Mouse (Mus musculus) brain, embryonic 14.5 days (tissue): ENCODE measurements at regions not wholly inside any gene's neighbourhood (a gene's known extent, or its start where the extent isn't known, plus 50 kb on each side); places are given as distances from the start of the nearest gene placed in this dataset.

Source experiments
- CTCF ChIP-seq: fragments of 200-500 bp; IDR thresholded peaks from 2 replicates; pipeline ENCODE4 v1.5.1; 2012; ENCODE audit warnings: inconsistent platforms, mild to moderate bottlenecking, moderate library complexity, borderline replicate concordance; ENCODE audit not compliant: insufficient read depth, insufficient read length; ENCODE audit errors: extremely low read depth
- POLR2A ChIP-seq: fragments of 200-500 bp; IDR thresholded peaks from 2 replicates; pipeline ENCODE4 v1.6.1; 2012; ENCODE audit warnings: mild to moderate bottlenecking, inconsistent platforms, borderline replicate concordance; ENCODE audit not compliant: poor library complexity, insufficient read depth, insufficient read length, severe bottlenecking; ENCODE audit errors: extremely low read depth

DNA sequence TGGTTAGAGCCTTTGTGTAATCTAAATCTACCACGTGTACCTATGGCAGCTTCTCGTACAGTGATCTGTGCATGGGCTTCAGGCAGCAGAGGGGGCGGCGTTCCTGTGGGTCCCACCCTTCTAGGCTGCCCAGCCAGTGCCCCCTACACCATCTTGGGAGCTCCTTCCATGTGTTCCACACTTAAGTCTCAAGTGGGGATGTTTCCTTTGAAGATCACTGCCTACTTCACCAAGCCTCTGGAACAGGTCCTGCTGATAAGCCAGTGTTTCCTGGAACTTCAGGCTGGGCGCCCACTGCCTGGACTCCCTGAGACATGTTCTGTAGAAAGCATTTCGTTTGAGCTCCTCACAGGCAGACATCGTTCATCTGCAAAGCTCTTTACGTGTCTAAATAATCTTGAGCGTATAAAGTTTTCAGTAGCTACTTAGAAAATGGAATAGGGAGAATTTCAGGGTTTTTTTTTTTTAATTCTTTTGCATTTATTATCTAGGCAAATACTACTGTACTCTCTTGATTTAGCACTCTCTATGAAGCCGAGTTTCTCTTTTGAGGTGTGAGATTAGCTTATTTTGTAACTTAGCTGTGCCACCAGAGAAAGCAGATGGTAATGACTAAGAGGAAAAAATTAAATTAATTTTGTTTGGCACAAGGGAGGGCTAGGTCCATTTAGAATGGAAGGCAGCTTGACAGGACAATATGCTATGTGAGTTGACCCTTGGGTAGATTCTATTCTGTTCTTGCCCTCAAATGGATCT, 82.9 kb downstream of the Klf5 start:
- no peak for TF ChIP-seq CTCF
- no peak for TF ChIP-seq POLR2A
